Mouse (Mus musculus) C2C12 (cell line): Measurements from ENCODE around the gene Maz.

Experiments
- CTCF ChIP-seq: IDR thresholded peaks from one replicate; pipeline ENCODE4 v1.5.1; 2011; ENCODE audit not compliant: control insufficient read depth, insufficient read depth, insufficient read length
- MAX ChIP-seq: IDR thresholded peaks from one replicate; pipeline ENCODE4 v1.6.1; 2011; ENCODE audit warnings: mild to moderate bottlenecking, control low read depth
- USF1 ChIP-seq: IDR thresholded peaks from one replicate; pipeline ENCODE4 v1.6.1; 2011; ENCODE audit warnings: low read depth, mild to moderate bottlenecking, control low read depth, moderate library complexity

DNA sequence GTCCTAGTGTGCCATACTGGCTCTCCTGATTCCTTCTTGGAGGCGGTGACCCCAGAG, 51.1 kb downstream of the Maz start, which contains the start of gene Cdipt:
- TF ChIP-seq CTCF (no peak), USF1 (no peak), MAX (no peak)
